Mouse (Mus musculus) embryonic facial prominence, embryonic 11.5 days (tissue): ENCODE measurements at regions not wholly inside any gene's neighbourhood (a gene's known extent, or its start where the extent isn't known, plus 50 kb on each side); places are given as distances from the start of the nearest gene placed in this dataset.

Experiments
- ATAC-seq: fragments of 200-750 bp; cut with Nextera tagmentation; replicated peaks from 2 replicates; pipeline ENCODE4 v1.8.0; 2017; ENCODE audit warnings: low read depth; ENCODE audit not compliant: insufficient number of reproducible peaks, low FRiP score, low TSS enrichment
- DNase-seq: peaks from one replicate; pipeline ENCODE4 v3.0.0-alpha.2; 2015; ENCODE audit warnings: low spot score
- H3K27ac ChIP-seq: fragments of 300-500 bp; sonication (generic); replicated peaks from 2 replicates; pipeline ENCODE4 v1.5.1; 2014; ENCODE audit warnings: mild to moderate bottlenecking, low read depth, low read length, control low read depth
- H3K27me3 ChIP-seq: fragments of 300-500 bp; sonication (generic); 2 replicates; pipeline ENCODE4 v1.6.1; 2014; ENCODE audit warnings: mild to moderate bottlenecking, low read length, moderate library complexity, mixed read lengths; ENCODE audit not compliant: control insufficient read depth, insufficient read depth
- H3K36me3 ChIP-seq: fragments of 300-500 bp; sonication (generic); replicated peaks from 2 replicates; pipeline ENCODE4 v1.6.1; 2014; ENCODE audit warnings: low read depth, mild to moderate bottlenecking, low read length, moderate library complexity, mixed read lengths; ENCODE audit not compliant: control insufficient read depth, insufficient read depth
- H3K4me1 ChIP-seq: fragments of 300-500 bp; sonication (generic); 2 replicates; pipeline ENCODE4 v1.6.1; 2014; ENCODE audit warnings: low read length, mixed read lengths; ENCODE audit not compliant: control insufficient read depth, insufficient read depth
- H3K4me2 ChIP-seq: fragments of 300-500 bp; sonication (generic); 2 replicates; pipeline ENCODE4 v1.6.1; 2014; ENCODE audit warnings: low read depth, mild to moderate bottlenecking, control low read depth, low read length, moderate library complexity
- H3K4me3 ChIP-seq: fragments of 300-500 bp; sonication (generic); 2 replicates; pipeline ENCODE4 v1.5.1; 2014; ENCODE audit warnings: low read depth, low read length, control low read depth
- H3K9ac ChIP-seq: fragments of 300-500 bp; sonication (generic); replicated peaks from 2 replicates; pipeline ENCODE4 v1.6.1; 2014; ENCODE audit warnings: mild to moderate bottlenecking, control low read depth, low read length
- H3K9me3 ChIP-seq: fragments of 300-500 bp; sonication (generic); replicated peaks from 2 replicates; pipeline ENCODE4 v1.6.1; 2016; ENCODE audit warnings: mild to moderate bottlenecking, low read length, inconsistent platforms, mixed read lengths; ENCODE audit not compliant: control insufficient read depth
- WGBS: fragments of 180-500 bp; shearing (Covaris S2); extraction: QIAGEN DNeasy Blood & Tissue Kit; methylation state at CpG from one replicate; pipeline ENCODE4 v1.1.7; 2014; 5-methylcytosine and 5-hydroxymethylcytosine counted together

DNA sequence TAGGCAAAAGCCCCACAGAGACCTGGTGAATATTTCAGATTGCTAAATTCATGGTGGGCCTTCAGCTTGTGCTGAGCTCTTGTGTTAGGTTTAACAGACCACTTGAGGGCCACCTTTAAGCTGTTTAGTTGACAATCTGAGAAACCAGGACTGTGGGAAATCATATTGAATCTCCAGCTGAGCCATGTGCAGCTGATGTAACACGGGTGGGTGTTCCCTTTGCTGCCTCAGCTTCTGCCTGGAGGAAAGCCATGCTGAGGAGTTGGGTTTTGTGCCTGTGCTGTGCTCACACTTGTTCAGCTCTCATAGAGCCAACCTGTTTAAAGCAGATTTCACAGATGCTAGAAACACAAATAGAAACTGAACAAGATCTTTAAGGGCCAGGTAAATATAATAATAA is 111.6 kb upstream of the Tut7 start:
- DNase-seq (no peak), ATAC-seq (no peak)
- Histone ChIP-seq H3K9ac (no peak overlapping the region), H3K36me3 (no peaks in the 10 kb centered on the region), H3K4me1 (no peaks in the 10 kb centered on the region), H3K27me3 (no peaks in the 10 kb centered on the region), H3K4me2 (no peak overlapping the region), H3K9me3 (no peaks in the 10 kb centered on the region), H3K4me3 (no peak overlapping the region), H3K27ac (no peak overlapping the region)
- WGBS: 59% methylated on average over 1 of the region's 1 CpGs

GRCm38 (mm10) chr13:59934093-59934492 is 111.1 kb upstream of the Tut7 start:
- H3K4me2 ChIP-seq: no peak overlapping the region
- 47% methylated on average over 1 of the region's 1 CpGs for WGBS

DNA sequence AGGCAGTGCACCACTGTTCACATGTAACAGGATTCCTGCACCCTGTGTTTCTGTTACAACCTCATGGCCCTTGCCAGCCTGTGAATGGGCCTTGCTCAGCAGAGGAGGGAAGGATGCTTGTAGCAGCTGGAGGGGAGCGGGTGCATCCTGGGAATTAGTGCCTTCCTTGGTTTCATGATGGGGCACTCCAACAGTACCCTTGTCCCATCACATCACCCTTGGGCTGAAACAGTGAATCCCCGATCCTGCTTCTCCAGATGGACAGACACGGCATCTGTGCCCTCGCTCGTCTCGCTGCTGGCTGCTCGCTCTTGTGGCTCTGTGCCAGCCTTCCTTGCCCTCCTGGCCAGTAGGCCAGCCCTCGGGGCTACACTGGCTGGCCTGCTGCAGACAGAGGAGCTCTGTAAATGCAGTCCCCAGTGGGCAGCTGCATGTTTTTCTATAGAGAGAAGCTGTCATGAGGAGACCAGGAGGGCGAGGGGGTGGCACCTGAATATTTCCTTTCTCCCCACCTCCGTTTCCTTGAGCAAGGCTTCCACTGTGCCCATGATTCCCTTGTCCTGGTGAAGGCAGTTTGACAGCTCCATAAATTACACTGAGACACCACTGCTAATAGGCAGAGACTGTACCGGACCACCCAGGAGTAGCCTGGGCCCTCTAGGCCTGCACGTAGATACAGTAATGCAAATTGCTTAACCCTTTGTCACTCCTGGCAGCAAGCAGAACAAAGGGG is 104.6 kb upstream of the Tut7 start:
- 0 out of 2 replicates have a peak overlapping the region, but pooled peaks have one; percentile 4 for H3K27ac ChIP-seq
- H3K9me3 ChIP-seq: no peaks in the 10 kb centered on the region
- DNase-seq: peak; percentile 48
- no peaks in the 10 kb centered on the region for H3K27me3 ChIP-seq
- H3K36me3 ChIP-seq: no peaks in the 10 kb centered on the region
- WGBS: 49% methylated on average over 12 of the region's 12 CpGs
- no peak overlapping the region for H3K4me2 ChIP-seq
- H3K4me3 ChIP-seq: no peak overlapping the region
- no peak overlapping the region for H3K9ac ChIP-seq
- peak; percentile 70 for ATAC-seq
- H3K4me1 ChIP-seq: no peaks in the 10 kb centered on the region

More at GRCm38 (mm10) chr13:59934093-59934492, 111.1 kb upstream of the Tut7 start:
- ATAC-seq: no peak
- no peaks in the 10 kb centered on the region for H3K27me3 ChIP-seq
- no peak for DNase-seq
- no peak overlapping the region for H3K9ac ChIP-seq
- H3K27ac ChIP-seq: no peak overlapping the region
- no peak overlapping the region for H3K4me3 ChIP-seq
- no peaks in the 10 kb centered on the region for H3K4me1 ChIP-seq
- no peaks in the 10 kb centered on the region for H3K9me3 ChIP-seq
- no peaks in the 10 kb centered on the region for H3K36me3 ChIP-seq

GRCm38 (mm10) chr13:59925845-59926481 is 103.0 kb upstream of the Tut7 start:
- Histone ChIP-seq H3K4me2 (no peak overlapping the region), H3K36me3 (no peaks in the 10 kb centered on the region), H3K27me3 (no peaks in the 10 kb centered on the region), H3K27ac (no peak overlapping the region), H3K4me3 (no peak overlapping the region), H3K9ac (no peak overlapping the region), H3K9me3 (no peaks in the 10 kb centered on the region), H3K4me1 (no peaks in the 10 kb centered on the region)
- WGBS: 76% methylated on average over 9 of the region's 9 CpGs
- DNase-seq: no peak
- ATAC-seq: no peak

DNA sequence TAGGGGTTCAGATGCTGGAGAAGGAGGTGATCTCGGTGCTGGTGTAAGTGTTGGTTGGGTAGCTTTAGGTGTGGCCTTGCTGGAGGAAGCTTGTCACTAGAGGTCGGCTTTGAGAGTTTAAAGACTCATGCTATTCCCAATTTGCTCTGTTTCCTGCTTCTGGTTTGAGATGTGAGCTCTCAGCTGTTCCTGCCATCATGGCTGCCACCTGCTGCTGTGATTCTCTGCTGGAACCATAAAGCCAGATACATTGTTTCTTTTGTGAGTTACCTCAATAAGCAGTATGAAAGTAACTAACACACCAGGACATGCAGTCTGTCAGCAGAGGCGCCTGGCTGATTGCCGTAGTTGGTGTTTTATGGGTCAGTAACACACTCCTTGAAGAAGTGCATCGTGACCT is 94.2 kb upstream of the Tut7 start:
- Histone ChIP-seq H3K4me1 (no peaks in the 10 kb centered on the region), H3K27ac (no peak overlapping the region), H3K9ac (no peak overlapping the region), H3K36me3 (no peaks in the 10 kb centered on the region), H3K9me3 (no peaks in the 10 kb centered on the region), H3K27me3 (no peaks in the 10 kb centered on the region), H3K4me3 (no peak overlapping the region), H3K4me2 (no peak overlapping the region)
- DNase-seq: no peak
- no peak for ATAC-seq
- 90% methylated on average over 5 of the region's 5 CpGs for WGBS

DNA sequence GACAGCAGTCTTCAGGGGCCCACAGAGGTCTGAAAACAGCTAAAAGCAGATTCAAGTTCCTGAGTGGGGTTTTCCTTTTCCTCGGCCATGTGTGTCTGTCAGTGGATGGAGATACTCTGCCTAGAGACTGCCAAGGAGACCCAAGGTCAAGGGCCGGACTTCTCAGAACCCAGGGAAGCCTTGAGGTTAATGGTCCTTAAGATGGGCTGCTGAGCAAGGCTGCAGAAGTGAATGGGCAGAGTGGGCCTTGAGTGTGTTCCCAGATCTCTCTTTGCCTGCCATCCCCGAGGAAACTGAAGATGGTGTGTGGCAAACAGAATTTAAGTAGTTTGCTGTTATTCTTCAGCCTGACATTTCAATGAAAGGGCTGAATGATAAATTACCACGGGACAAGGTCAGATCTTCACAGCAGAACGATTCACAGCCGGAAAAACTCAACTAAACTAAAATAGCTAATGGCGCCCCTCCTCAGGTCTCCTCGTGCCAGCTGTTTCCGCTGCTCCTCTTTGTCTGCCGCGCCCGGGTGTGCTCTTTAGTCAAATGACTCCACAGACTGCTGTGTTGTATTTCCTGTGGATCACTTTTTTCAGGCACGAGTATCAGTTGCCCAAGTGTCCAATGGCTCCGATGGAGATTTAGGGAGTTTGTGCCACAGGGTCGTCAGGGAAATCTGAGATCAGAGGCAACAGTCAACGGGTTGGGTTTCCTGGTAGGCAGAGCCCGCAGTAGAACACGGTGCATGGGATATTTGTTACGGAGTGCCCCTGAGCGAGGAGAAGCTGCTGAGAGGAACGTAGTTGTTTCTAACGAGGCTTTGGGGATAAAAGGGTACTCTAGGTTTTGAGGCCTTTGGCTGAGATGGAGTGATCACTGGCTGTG is 93.5 kb upstream of the Tut7 start:
- ATAC-seq (no peak), DNase-seq (no peak)
- 78% methylated on average over 22 of the region's 22 CpGs for WGBS
- Histone ChIP-seq H3K9ac (no peak overlapping the region), H3K4me3 (no peak overlapping the region), H3K27me3 (no peaks in the 10 kb centered on the region), H3K27ac (no peak overlapping the region), H3K4me1 (no peaks in the 10 kb centered on the region), H3K9me3 (no peaks in the 10 kb centered on the region), H3K4me2 (no peak overlapping the region), H3K36me3 (no peaks in the 10 kb centered on the region)

DNA sequence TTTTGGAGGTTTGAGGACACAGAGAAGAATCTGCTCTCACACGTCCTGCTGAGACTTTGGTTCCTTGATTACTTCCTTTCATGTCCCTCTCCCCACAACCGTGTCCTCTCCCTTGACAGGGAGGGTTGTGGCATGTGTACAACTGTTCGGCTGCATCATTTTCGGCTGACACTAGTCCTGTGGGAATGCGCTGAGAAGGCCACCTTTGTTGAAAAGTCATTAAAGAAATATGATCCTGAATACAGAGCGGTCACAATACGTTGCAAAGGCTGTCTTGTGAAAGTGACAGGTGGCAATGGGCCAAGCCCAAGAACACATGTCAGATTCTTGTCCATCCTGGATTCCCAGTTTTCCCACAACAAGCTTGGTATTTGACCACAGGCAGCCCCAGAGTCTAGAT is 92.8 kb upstream of the Tut7 start:
- WGBS: 68% methylated on average over 7 of the region's 7 CpGs
- no peak for DNase-seq
- H3K27me3 ChIP-seq: no peaks in the 10 kb centered on the region
- no peak overlapping the region for H3K27ac ChIP-seq
- no peak overlapping the region for H3K9ac ChIP-seq
- no peak overlapping the region for H3K4me3 ChIP-seq
- no peaks in the 10 kb centered on the region for H3K9me3 ChIP-seq
- no peaks in the 10 kb centered on the region for H3K36me3 ChIP-seq
- H3K4me1 ChIP-seq: no peaks in the 10 kb centered on the region
- H3K4me2 ChIP-seq: no peak overlapping the region
- no peak for ATAC-seq
